Mouse (Mus musculus) neural tube, embryonic 14.5 days (tissue): ENCODE measurements at regions not wholly inside any gene's neighbourhood (a gene's known extent, or its start where the extent isn't known, plus 50 kb on each side); places are given as distances from the start of the nearest gene placed in this dataset.
A peak's percentile ranks its signal among the peaks of the same experiment; 100 is the strongest.

Source experiments
- ATAC-seq: fragments of 200-750 bp; cut with Nextera tagmentation; 2 replicates; pipeline ENCODE4 v1.8.0; 2017; ENCODE audit warnings: low read depth, mild to moderate bottlenecking, moderate TSS enrichment, moderate library complexity
- H3K27ac ChIP-seq: fragments of 300-500 bp; sonication (generic); 2 replicates; pipeline ENCODE4 v1.5.1; 2014; ENCODE audit warnings: low read depth, mild to moderate bottlenecking, control low read depth, low read length, moderate library complexity, mixed read lengths
- H3K27me3 ChIP-seq: fragments of 300-500 bp; sonication (generic); 2 replicates; pipeline ENCODE4 v1.6.1; 2014; ENCODE audit warnings: low read length; ENCODE audit not compliant: control insufficient read depth, insufficient read depth
- H3K36me3 ChIP-seq: fragments of 300-500 bp; sonication (generic); 2 replicates; pipeline ENCODE4 v1.6.1; 2014; ENCODE audit warnings: low read length, mixed read lengths; ENCODE audit not compliant: control insufficient read depth, insufficient read depth
- H3K4me1 ChIP-seq: fragments of 300-500 bp; sonication (generic); 2 replicates; pipeline ENCODE4 v1.6.1; 2014; ENCODE audit warnings: low read length; ENCODE audit not compliant: control insufficient read depth, insufficient read depth
- H3K4me2 ChIP-seq: fragments of 300-500 bp; sonication (generic); 2 replicates; pipeline ENCODE4 v1.6.1; 2014; ENCODE audit warnings: mild to moderate bottlenecking, low read depth, low read length, control low read depth
- H3K4me3 ChIP-seq: fragments of 300-500 bp; sonication (generic); 2 replicates; pipeline ENCODE4 v1.5.1; 2014; ENCODE audit warnings: low read depth, low read length, control low read depth, mixed read lengths
- H3K9ac ChIP-seq: fragments of 300-500 bp; sonication (generic); replicated peaks from 2 replicates; pipeline ENCODE4 v1.6.1; 2014; ENCODE audit warnings: low read depth, mild to moderate bottlenecking, control low read depth, low read length, mixed read lengths
- H3K9me3 ChIP-seq: fragments of 300-500 bp; sonication (generic); 2 replicates; pipeline ENCODE4 v1.6.1; 2016; ENCODE audit warnings: low read length; ENCODE audit not compliant: control insufficient read depth
- WGBS: fragments of 180-500 bp; shearing (Covaris S2); extraction: QIAGEN DNeasy Blood & Tissue Kit; methylation state at CpG from one replicate; pipeline ENCODE4 v1.1.7; 2014; 5-methylcytosine and 5-hydroxymethylcytosine counted together

DNA sequence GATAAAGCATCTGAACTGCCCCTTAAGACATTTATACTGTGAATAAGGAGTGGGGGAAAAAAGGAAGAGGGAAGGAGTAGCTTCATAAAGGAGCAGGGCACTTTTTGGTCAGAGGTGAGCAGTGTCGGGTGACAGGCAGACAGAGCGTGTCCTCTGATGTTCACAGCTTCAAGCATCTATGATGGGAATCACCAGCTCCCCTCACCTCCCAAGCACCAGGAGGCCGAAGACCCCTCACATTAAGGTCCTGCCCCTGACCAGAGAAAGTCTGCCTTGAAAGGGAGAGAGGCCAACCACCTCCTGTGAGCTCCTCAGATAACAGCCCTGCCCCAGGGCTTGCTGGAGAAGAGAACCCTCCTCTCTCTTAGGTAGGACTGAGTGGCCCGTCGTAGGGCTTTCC lies 320.6 kb downstream of the Cd83 start:
- WGBS: 72% methylated on average over 5 of the region's 5 CpGs
- no peaks in the 10 kb centered on the region for H3K9me3 ChIP-seq
- no peaks in the 10 kb centered on the region for H3K36me3 ChIP-seq
- no peak overlapping the region for H3K27ac ChIP-seq
- no peaks in the 10 kb centered on the region for H3K27me3 ChIP-seq
- ATAC-seq: no peak
- no peak overlapping the region for H3K9ac ChIP-seq
- peaks cover 13% of the 10 kb centered on the region for H3K4me1 ChIP-seq
- no peak overlapping the region for H3K4me2 ChIP-seq
- H3K4me3 ChIP-seq: no peak overlapping the region

DNA sequence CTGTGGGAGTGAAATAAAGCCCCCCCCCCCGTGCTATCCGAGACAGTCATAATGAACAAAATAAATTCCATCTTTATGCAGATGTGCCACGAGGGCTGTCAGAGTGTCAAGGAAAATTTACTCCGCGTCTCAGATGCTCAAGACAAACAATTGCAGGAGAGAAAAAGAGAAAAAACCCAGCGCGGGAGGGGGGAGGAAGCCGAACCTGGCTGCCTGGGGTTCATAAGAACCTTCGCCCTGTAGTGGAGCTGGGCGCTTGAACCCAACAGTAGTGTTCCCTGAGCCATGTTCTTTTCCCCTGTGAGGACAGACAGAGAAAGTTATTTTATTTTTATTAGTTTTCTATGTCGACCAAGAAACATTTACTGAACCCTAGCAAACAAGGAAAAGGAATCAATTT lies 324.1 kb downstream of the Cd83 start:
- no peak for ATAC-seq
- WGBS: 51% methylated on average over 11 of the region's 11 CpGs
- Histone ChIP-seq H3K9ac (no peak overlapping the region), H3K27me3 (no peaks in the 10 kb centered on the region), H3K4me2 (no peak overlapping the region), H3K4me1 (no peaks in the 10 kb centered on the region), H3K4me3 (no peak overlapping the region), H3K27ac (no peak overlapping the region), H3K36me3 (no peaks in the 10 kb centered on the region), H3K9me3 (no peaks in the 10 kb centered on the region)

DNA sequence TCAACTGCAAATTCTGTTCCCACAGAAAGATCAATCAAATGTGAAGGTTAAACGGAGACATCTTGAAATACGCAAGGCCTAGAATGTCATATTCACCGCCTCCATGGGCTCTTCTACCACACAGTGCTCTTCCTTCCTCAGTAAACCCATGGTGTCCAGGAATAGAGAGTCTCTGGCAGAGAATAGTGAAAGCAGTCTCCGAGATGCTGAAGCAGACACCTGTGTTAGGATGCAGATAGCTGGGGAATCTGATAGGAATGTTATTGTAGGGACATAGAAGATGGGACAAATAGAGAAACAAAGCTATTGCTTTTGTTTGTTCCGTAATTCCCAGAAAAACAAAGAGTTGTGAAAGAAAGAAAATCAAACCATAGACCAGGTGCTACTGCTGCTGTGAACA lies 328.5 kb downstream of the Cd83 start:
- H3K9ac ChIP-seq: no peak overlapping the region
- no peaks in the 10 kb centered on the region for H3K9me3 ChIP-seq
- H3K4me2 ChIP-seq: no peak overlapping the region
- H3K36me3 ChIP-seq: no peaks in the 10 kb centered on the region
- no peak for ATAC-seq
- H3K27ac ChIP-seq: no peak overlapping the region
- H3K4me1 ChIP-seq: 0 out of 2 replicates have a peak, but pooled peaks cover 3% of the 10 kb centered on the region
- 95% methylated on average over 5 of the region's 5 CpGs for WGBS
- H3K27me3 ChIP-seq: no peaks in the 10 kb centered on the region
- H3K4me3 ChIP-seq: no peak overlapping the region

DNA sequence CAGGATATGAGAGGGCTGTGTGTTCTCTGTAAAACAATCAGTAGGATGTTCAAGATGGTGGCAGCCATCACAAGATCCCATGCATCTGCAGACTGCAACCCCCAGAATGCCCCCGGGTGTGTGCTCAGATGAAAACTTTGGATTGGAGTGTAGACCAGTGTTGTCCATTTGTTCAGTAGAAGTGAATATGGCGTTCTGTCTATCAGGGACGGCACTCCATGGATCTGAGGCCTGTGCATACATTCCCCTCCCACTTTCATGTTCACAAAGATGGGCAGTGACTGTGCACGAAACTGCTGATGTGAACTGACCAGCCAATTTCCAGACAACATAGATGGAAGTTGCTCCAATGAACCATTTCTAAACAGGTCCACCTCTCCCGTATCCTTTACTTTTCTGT lies 330.3 kb downstream of the Cd83 start:
- no peak for ATAC-seq
- H3K36me3 ChIP-seq: no peaks in the 10 kb centered on the region
- 91% methylated on average over 5 of the region's 5 CpGs for WGBS

DNA sequence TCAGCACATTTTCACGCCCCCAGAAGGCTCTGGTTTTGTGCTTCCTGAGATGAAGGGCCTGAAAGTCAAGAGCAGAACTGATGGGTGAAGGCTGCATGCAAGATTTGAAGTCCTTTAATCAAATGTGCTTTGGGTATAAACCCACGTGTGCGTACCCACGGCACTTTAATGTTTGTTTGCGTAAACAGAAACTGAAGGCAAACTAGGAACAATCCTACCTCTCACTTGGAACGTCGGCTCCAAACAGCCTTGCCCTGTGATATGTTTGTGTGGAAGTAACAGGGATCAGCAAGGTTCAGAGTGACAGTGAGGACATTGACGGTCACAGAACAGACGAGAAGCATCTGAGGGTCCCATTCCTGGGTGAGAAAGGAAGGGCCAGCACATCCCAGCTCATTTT lies 333.3 kb downstream of the Cd83 start:
- Histone ChIP-seq H3K9ac (no peak overlapping the region), H3K27ac (no peak overlapping the region), H3K36me3 (no peaks in the 10 kb centered on the region), H3K4me3 (no peak overlapping the region), H3K4me1 (peaks cover 5% of the 10 kb centered on the region; the same call in 1 of the 2 replicates), H3K4me2 (no peak overlapping the region), H3K9me3 (no peaks in the 10 kb centered on the region), H3K27me3 (no peaks in the 10 kb centered on the region)
- WGBS: 82% methylated on average over 9 of the region's 9 CpGs
- ATAC-seq: no peak

More for the DNA sequence above, 330.3 kb downstream of the Cd83 start:
- no peaks in the 10 kb centered on the region for H3K27me3 ChIP-seq
- no peak overlapping the region for H3K4me3 ChIP-seq
- no peak overlapping the region for H3K9ac ChIP-seq
- no peak overlapping the region for H3K4me2 ChIP-seq
- no peaks in the 10 kb centered on the region for H3K9me3 ChIP-seq
- H3K27ac ChIP-seq: no peak overlapping the region
- 0 out of 2 replicates have a peak, but pooled peaks cover 3% of the 10 kb centered on the region for H3K4me1 ChIP-seq

DNA sequence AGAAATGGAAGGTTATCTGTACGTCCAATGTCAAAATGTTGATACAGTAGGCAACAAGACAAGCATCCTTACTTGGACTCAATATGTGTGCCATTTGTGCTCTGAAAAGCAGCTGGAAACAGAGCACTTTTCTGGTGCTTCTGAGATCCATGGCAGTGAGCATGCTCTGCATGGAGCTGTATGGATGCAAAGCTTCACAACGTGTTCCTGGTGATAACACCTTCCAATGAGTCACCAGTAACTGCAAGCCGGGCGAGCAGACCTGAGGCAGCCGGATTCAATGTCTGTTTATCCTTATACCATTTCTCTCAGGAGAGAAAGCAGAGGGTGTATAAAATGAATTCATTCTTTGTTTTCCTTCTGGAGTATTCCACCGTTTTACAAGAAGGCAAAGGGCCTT lies 334.3 kb downstream of the Cd83 start:
- Histone ChIP-seq H3K9me3 (no peaks in the 10 kb centered on the region), H3K4me1 (peaks cover 5% of the 10 kb centered on the region; the same call in 1 of the 2 replicates), H3K27ac (no peak overlapping the region), H3K36me3 (no peaks in the 10 kb centered on the region), H3K4me3 (no peak overlapping the region), H3K9ac (no peak overlapping the region), H3K27me3 (no peaks in the 10 kb centered on the region), H3K4me2 (no peak overlapping the region)
- no peak for ATAC-seq
- WGBS: 89% methylated on average over 6 of the region's 6 CpGs

DNA sequence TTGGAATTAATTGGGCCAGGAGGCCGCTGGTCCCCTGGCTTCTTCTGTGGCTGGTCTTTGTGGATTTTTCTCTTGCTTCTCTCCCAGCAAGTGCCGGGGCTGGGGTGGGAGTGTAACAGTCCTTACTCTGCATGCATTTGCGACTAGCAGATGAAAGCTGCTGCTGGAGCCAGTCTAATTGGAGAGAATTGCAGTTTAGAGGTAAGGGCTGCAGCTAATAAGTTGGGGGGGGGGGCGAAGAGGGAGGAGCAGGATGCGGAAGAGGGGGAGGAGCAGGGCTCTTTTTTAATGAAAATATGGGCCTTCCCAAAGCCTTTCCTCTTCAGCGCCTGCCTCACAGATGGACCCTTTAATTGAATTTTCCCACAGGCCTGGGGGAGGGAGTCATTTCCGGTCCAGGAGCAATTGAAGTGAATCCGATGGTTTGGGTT lies 336.7 kb downstream of the Cd83 start:
- H3K4me1 ChIP-seq: peaks cover 2% of the 10 kb centered on the region; the same call in 1 of the 2 replicates
- ATAC-seq: 0 out of 2 replicates have a peak, but pooled peaks have one; percentile 34
- peak overlapping the region; percentile 30; the same call in 1 of the 2 replicates for H3K27ac ChIP-seq
- no peak overlapping the region for H3K4me3 ChIP-seq
- H3K9me3 ChIP-seq: no peaks in the 10 kb centered on the region
- H3K4me2 ChIP-seq: no peak overlapping the region
- H3K9ac ChIP-seq: no peak overlapping the region
- no peaks in the 10 kb centered on the region for H3K36me3 ChIP-seq
- WGBS: 7% methylated on average over 6 of the region's 8 CpGs
- H3K27me3 ChIP-seq: no peaks in the 10 kb centered on the region

DNA sequence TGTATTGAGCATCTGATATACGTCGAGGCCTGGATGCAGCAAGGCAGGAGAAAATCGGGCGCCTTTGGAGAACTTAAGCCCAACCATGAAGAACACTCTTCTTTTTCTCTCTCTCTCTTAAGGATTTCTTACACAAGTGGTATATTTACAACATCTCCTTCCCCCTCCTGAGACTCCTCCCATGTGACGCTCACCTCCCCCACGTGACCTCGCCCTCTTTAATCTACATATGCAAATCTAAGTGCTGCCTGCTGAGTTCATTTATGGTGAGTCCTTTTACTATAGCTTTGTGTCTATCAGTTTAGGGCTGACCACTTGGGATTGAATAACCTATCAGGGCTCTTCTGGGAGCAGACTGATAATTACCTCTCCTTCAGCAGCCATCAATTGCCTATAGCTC lies 337.4 kb downstream of the Cd83 start:
- Histone ChIP-seq H3K36me3 (no peaks in the 10 kb centered on the region), H3K9me3 (no peaks in the 10 kb centered on the region), H3K9ac (no peak overlapping the region), H3K4me3 (no peak overlapping the region), H3K27me3 (no peaks in the 10 kb centered on the region), H3K27ac (peak overlapping the region; percentile 22; the same call in 1 of the 2 replicates), H3K4me2 (no peak overlapping the region), H3K4me1 (peaks cover 2% of the 10 kb centered on the region; the same call in 1 of the 2 replicates)
- WGBS: 50% methylated on average over 7 of the region's 7 CpGs
- ATAC-seq: no peak

DNA sequence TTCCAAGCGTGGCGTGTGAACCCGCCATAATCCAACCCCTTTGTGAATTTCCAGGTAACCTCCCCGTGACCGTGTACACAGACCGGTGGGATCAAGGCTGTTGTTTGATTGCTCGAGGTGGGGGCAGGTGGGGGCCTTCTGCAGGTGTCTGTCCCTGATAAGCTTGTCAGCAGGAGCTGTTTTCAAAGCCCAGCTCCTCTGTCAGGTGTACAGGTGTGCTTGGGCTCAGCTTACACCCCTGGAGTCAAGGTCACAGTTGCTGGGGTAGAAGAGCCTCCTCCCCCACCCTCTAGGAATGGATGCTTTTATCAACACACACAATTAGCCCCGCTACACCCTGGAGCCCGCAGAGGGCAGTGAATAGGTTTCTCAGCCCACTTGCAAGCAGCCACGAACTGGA lies 341.6 kb downstream of the Cd83 start:
- H3K27me3 ChIP-seq: no peaks in the 10 kb centered on the region
- H3K36me3 ChIP-seq: no peaks in the 10 kb centered on the region
- no peak overlapping the region for H3K9ac ChIP-seq
- no peak overlapping the region for H3K4me2 ChIP-seq
- WGBS: 45% methylated on average over 10 of the region's 10 CpGs
- H3K9me3 ChIP-seq: no peaks in the 10 kb centered on the region
- no peak overlapping the region for H3K4me3 ChIP-seq
- no peak overlapping the region for H3K27ac ChIP-seq
- H3K4me1 ChIP-seq: peaks cover under 1% of the 10 kb centered on the region; the same call in 1 of the 2 replicates
- no peak for ATAC-seq
